Mouse (Mus musculus) midbrain, embryonic 16.5 days (tissue): ENCODE results near the gene Rex1bd. TPM values are rescaled to one million over a fixed set of nuclear protein-coding genes. Genes with fewer than 3 reads are reported as not detected.
A peak's percentile ranks its signal among the peaks of the same experiment; 100 is the strongest.

Experiments used
- ATAC-seq: fragments of 200-750 bp; cut with Nextera tagmentation; 2 replicates; pipeline ENCODE4 v1.8.0; 2017; ENCODE audit warnings: moderate TSS enrichment
- H3K27ac ChIP-seq: fragments of 300-500 bp; sonication (generic); 2 replicates; pipeline ENCODE4 v1.5.1; 2014; ENCODE audit warnings: mild to moderate bottlenecking, low read length, mixed read lengths
- H3K27me3 ChIP-seq: fragments of 300-500 bp; sonication (generic); 2 replicates; pipeline ENCODE4 v1.6.1; 2014; ENCODE audit warnings: low read depth, low read length, mixed read lengths; ENCODE audit not compliant: control insufficient read depth, insufficient read depth
- H3K36me3 ChIP-seq: fragments of 300-500 bp; sonication (generic); 2 replicates; pipeline ENCODE4 v1.6.1; 2014; ENCODE audit warnings: mild to moderate bottlenecking, low read length, moderate library complexity, mixed read lengths; ENCODE audit not compliant: control insufficient read depth, insufficient read depth
- H3K4me1 ChIP-seq: fragments of 300-500 bp; sonication (generic); 2 replicates; pipeline ENCODE4 v1.6.1; 2014; ENCODE audit warnings: mild to moderate bottlenecking, low read length, mixed read lengths; ENCODE audit not compliant: control insufficient read depth, insufficient read depth
- H3K4me2 ChIP-seq: fragments of 300-500 bp; sonication (generic); 2 replicates; pipeline ENCODE4 v1.6.1; 2014; ENCODE audit warnings: mild to moderate bottlenecking, low read length, mixed read lengths
- H3K4me3 ChIP-seq: fragments of 300-500 bp; sonication (generic); 2 replicates; pipeline ENCODE4 v1.5.1; 2014; ENCODE audit warnings: low read depth, mild to moderate bottlenecking, low read length, moderate library complexity, mixed read lengths
- H3K9ac ChIP-seq: fragments of 300-500 bp; sonication (generic); 2 replicates; pipeline ENCODE4 v1.6.1; 2014; ENCODE audit warnings: low read depth, low read length, mixed read lengths
- H3K9me3 ChIP-seq: fragments of 300-500 bp; sonication (generic); replicated peaks from 2 replicates; pipeline ENCODE4 v1.6.1; 2014; ENCODE audit warnings: mild to moderate bottlenecking, low read length, mixed read lengths; ENCODE audit not compliant: control insufficient read depth, poor library complexity, severe bottlenecking
- WGBS: fragments of 180-500 bp; shearing (Covaris S2); extraction: QIAGEN DNeasy Blood & Tissue Kit; methylation state at CpG from one replicate; pipeline ENCODE4 v1.1.7; 2014; 5-methylcytosine and 5-hydroxymethylcytosine counted together
- polyA plus RNA-seq: library from polyadenylated mRNA; unstranded; fragments of >200 nt; fragmentation: Nextera tagmentation; extraction: Ambion mirVana; gene quantifications from 2 replicates; pipeline ENCODE4 v1.2.1, GENCODE M21; 2015

The Rex1bd gene
- polyA plus RNA-seq, 1 experiment from 2014 or later, result 185 TPM

DNA sequence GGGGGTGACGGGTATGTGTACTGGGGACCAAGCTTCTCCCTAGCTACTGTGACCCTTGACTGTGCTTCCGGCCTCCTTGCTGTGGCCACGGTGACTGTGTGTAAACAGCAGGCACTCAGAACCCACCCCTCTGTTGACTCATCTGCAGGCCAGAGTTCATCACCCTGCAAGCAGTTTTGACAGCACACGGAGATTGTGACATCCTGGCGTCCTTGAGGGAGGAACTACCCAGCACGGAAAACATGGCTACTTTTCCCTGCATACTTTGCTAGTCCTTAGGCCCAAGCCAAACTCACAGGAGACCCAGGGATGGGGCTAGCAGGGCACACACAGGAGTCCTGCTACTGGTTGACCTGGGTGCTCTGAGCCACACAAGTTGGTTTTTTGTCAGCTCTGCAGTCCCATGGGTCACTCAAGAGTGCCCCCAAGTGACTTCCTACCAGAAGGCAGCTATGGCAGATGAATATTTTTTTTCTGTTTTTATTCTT is 37.7 kb upstream of the Rex1bd start:
- H3K9me3 ChIP-seq, result no peaks in the 10 kb centered on the region
- H3K4me1 ChIP-seq, result peaks cover 20% of the 10 kb centered on the region
- ATAC-seq, result no peak
- H3K27ac ChIP-seq, result no peak overlapping the region
- H3K9ac ChIP-seq, result no peak overlapping the region
- no peak overlapping the region for H3K4me2 ChIP-seq
- 75% methylated on average over 6 of the region's 6 CpGs for WGBS
- no peaks in the 10 kb centered on the region for H3K27me3 ChIP-seq
- no peak overlapping the region for H3K4me3 ChIP-seq
- H3K36me3 ChIP-seq, result no peaks in the 10 kb centered on the region

DNA sequence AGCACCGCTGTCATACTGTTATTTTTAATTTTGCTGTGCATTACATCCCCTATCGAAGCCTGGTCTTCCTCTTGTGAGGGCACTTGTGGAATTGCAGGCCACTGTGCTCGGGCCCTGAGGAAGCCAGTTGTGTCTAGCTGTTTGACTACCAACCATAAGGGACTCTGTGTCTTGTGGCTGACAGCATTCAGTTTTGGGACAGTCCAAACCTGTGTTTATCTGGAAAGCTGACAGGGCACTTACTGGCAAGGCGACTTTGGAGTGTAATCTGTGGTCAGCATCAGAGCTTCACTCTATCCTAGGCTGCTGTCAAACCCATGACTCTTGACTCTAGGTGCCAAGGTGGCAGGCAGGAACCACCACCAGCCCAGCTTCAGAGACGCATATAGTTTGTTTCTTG is 34.5 kb upstream of the Rex1bd start:
- Histone ChIP-seq H3K4me3 (no peak overlapping the region), H3K27me3 (no peaks in the 10 kb centered on the region), H3K4me1 (peaks cover 26% of the 10 kb centered on the region), H3K9ac (no peak overlapping the region), H3K4me2 (peak overlapping the region; percentile 93), H3K36me3 (no peaks in the 10 kb centered on the region), H3K9me3 (no peaks in the 10 kb centered on the region), H3K27ac (no peak overlapping the region)
- no peak for ATAC-seq
- 85% methylated on average over 5 of the region's 5 CpGs for WGBS

DNA sequence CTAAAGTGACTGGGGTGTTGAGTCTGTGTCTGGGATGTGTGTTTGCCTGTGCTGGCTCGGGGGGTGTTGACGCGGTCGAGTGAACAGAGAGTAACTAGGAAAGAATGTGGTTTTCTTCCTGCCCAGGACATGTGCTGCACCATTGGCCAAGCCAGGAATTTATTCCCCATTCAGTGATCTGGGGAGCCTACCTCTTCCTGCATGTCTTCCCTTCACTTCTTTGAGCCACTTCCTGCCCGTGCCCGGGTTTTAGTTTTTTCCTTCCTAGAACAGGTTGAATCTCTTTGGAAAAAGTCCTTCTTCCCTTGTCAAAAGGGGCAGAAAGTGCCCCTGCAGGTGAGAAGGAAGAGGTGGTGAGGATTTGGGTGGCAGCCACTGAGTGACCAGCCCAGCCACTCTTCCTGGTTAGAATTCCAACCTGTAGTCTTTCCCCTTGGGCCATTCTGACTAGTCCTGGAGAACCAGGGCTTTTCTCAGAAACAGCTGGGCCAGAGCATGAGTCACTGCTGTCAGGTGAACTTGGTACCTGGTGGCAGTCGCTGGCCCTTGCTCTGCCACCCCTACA is 34.0 kb upstream of the Rex1bd start:
- peak overlapping the region; percentile 82 for H3K4me3 ChIP-seq
- peaks cover 26% of the 10 kb centered on the region for H3K4me1 ChIP-seq
- H3K36me3 ChIP-seq, result no peaks in the 10 kb centered on the region
- ATAC-seq, result no peak
- 54% methylated on average over 7 of the region's 7 CpGs for whole genome bisulfite sequencing
- H3K27me3 ChIP-seq, result no peaks in the 10 kb centered on the region
- H3K9me3 ChIP-seq, result no peaks in the 10 kb centered on the region
- H3K27ac ChIP-seq, result no peak overlapping the region
- H3K9ac ChIP-seq, result peak overlapping the region; percentile 89
- peak overlapping the region; percentile 93 for H3K4me2 ChIP-seq

DNA sequence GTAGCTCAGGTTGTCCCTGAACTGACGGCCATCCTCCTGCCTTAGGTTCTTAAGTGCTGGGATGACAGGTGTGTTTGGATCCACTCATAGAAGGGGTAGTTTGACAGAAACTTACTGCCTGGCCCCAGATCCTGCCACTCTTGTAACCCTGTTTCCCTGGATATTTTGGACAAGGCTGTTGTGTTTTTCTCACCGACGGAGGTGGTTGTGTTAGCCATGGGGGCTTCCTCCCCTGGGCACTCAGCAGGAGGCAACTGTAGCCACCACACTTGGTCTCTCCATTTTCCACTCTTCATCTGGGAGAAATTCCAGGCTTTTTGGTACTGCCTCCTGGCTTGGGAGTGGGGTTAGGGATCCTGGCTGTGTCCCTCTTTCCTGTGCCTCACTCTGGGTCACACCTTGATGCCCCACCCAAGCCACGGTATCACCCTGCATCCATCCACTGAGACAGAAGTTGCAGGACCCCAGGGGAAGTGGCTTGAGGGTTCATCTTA is 33.5 kb upstream of the Rex1bd start:
- Histone ChIP-seq H3K27me3 (no peaks in the 10 kb centered on the region), H3K27ac (peak overlapping the region; percentile 94), H3K4me1 (peaks cover 26% of the 10 kb centered on the region), H3K9ac (peak overlapping the region; percentile 89), H3K9me3 (no peaks in the 10 kb centered on the region), H3K4me3 (peak overlapping the region; percentile 82), H3K4me2 (peak overlapping the region; percentile 93), H3K36me3 (no peaks in the 10 kb centered on the region; the same call in 1 of the 2 replicates)
- WGBS, result 13% methylated on average over 4 of the region's 4 CpGs
- no peak for ATAC-seq

DNA sequence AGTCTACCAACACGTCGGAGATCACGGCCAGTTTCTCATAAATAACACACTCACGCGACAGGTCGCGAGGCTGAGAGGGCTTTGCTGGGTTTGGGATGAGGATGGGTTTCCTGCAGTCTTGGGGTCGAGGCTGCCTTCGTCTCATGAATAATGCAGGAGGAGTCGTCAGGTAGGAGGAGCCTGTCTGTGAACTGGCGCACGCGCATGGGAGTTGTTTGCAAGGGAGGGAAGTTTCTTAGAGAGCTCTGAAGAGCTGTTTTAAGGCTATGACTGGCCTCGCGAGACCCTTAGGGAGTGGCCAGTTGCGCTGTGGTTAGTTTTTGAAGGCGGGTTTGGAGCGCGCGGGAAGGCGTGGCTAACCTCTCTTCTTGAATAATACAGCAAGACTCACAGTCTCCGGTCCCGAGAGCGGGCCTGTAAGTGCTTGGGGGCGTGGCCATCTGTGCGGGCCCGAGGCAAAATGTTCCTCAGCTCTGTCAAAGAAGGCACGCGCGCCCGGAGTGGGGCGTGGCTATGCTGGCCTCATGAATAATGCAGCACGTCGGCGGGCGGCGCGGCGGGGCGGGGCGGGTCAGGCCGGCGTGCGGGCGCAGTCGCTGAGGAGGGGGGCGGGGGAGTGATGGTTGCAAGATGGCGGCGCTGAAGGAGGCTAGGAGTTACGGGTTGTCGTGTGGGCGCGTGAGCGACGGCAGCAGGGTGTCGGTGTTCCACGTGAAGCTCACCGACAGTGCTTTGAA is 32.7 kb upstream of the Rex1bd start, which contains the start of gene Ell:
Gene Ell, plus strand, starts transcription at position 381 of the 737 bp plus-strand sequence.
- peaks cover 4% of the 10 kb centered on the region; the same call in 1 of the 2 replicates for H3K36me3 ChIP-seq

DNA sequence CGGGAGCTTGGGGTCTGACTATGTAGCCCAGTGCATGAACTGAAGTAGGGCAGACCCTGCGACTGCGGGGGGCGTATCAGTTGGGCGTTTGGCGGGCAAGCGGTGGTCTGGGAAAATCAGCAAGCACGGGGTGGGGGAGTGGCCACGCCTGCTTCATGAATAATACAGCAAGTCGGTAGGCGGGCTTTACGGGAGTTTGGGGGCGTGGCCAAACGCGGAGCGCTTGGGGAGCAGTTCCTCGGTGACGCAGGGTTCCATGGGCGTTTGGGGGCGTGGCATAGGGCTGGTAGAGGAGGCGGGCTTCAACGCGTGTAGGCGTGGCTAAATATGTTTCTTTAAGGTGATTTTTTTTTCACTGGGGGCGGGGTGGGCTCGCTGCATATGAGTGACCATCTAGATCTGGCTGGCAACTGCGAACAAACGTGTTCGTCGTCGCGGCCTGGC is 32.1 kb upstream of the Rex1bd start:
- H3K9ac ChIP-seq, result peak overlapping the region; percentile 89; the same call in 1 of the 2 replicates
- WGBS, result under 1% methylated on average over 32 of the region's 32 CpGs
- H3K36me3 ChIP-seq, result peaks cover 8% of the 10 kb centered on the region; the same call in 1 of the 2 replicates
- no peaks in the 10 kb centered on the region for H3K27me3 ChIP-seq
- peak overlapping the region; percentile 94 for H3K27ac ChIP-seq
- H3K9me3 ChIP-seq, result no peaks in the 10 kb centered on the region
- H3K4me2 ChIP-seq, result peak overlapping the region; percentile 93
- ATAC-seq, result peak; percentile 76
- H3K4me3 ChIP-seq, result peak overlapping the region; percentile 82
- peaks cover 26% of the 10 kb centered on the region for H3K4me1 ChIP-seq

More for the DNA sequence above, 32.7 kb upstream of the Rex1bd start, which contains the start of gene Ell:
- peak; percentile 89 for ATAC-seq
- H3K9me3 ChIP-seq, result no peaks in the 10 kb centered on the region
- peaks cover 26% of the 10 kb centered on the region for H3K4me1 ChIP-seq
- H3K9ac ChIP-seq, result peak within 1 kb of the TSS; percentile 89
- H3K4me2 ChIP-seq, result peak within 1 kb of the TSS; percentile 93
- peak within 1 kb of the TSS; percentile 94 for H3K27ac ChIP-seq
- H3K27me3 ChIP-seq, result no peaks in the 10 kb centered on the region
- WGBS, result under 1% methylated on average over 57 of the region's 58 CpGs
- H3K4me3 ChIP-seq, result peak within 1 kb of the TSS; percentile 82

DNA sequence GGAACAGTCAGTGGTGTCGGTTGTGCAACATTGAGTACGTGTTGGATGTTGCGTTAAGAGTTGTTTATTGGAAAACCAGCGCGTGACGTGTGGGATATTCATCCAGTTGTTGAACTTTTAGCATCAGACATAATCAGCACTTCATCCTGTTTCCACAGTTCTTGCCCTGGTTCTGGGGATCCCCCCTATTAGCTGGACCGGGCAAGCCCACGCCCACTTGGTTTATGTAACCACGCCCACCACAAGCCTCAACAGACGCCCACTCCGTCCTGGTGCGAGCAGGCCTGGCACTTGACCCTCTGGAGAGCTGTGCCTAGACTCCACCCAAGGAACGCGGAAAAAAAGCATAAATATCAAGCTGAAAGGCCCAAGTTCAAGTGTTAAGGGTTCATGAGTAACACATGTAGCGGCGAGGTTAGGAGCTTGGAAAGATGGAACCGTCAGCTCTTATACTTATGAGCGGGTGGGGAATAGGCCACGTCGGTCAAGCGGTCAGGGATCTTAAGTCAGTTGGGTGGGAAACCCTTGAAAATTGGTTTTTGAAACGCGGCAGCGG is 31.6 kb upstream of the Rex1bd start:
- WGBS, result 15% methylated on average over 24 of the region's 24 CpGs

DNA sequence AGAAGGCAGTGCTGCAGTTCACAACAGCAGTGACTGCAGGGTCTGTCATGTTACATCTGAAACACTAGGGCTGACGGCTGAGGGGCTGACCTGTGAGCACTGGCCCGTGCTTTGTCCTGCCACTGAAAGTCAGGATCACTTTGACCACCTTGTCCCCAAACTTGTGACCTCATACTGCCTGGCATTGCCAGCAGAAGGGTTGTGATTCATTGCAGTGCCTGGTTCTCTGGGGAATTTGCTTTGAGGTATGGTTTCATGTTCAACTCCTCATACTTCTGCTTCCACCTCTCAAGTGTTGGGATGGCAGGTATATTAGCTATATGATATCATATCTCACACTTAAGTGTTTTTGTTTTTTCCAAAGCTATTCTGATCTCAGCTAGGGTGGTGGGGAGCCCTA is 29.1 kb upstream of the Rex1bd start:
- Histone ChIP-seq H3K9ac (no peak overlapping the region), H3K27ac (no peak overlapping the region), H3K36me3 (peaks cover 25% of the 10 kb centered on the region), H3K4me3 (no peak overlapping the region), H3K27me3 (no peaks in the 10 kb centered on the region), H3K4me2 (no peak overlapping the region), H3K9me3 (no peaks in the 10 kb centered on the region), H3K4me1 (peaks cover 13% of the 10 kb centered on the region)
- WGBS, result 89% methylated on average over 2 of the region's 2 CpGs
- ATAC-seq, result no peak

More for the DNA sequence above, 31.6 kb upstream of the Rex1bd start:
- Histone ChIP-seq H3K4me1 (peaks cover 26% of the 10 kb centered on the region), H3K27me3 (no peaks in the 10 kb centered on the region), H3K27ac (peak overlapping the region; percentile 94), H3K36me3 (peaks cover 8% of the 10 kb centered on the region; the same call in 1 of the 2 replicates), H3K9ac (peak overlapping the region; percentile 89; the same call in 1 of the 2 replicates), H3K9me3 (no peaks in the 10 kb centered on the region), H3K4me2 (peak overlapping the region; percentile 93), H3K4me3 (peak overlapping the region; percentile 82)
- peak; percentile 14; the same call in 1 of the 2 replicates for ATAC-seq
